Comparison of ENCODE assay signal across 14 mouse cellular contexts in genomic region chr2:37351671-37352070, GRCm38 (mm10). TPM values are rescaled to one million over a fixed set of nuclear protein-coding genes. Genes with fewer than 3 reads are reported as not detected.
DNase-seq lines count a peak whose midpoint lies in the region; ATAC-seq lines count a peak whose summit lies in the region.
"Had no signal": no experiment of that assay in that cellular context is flagged by ENCODE, and none has a peak within 500 bp of the region (broad histone marks: within the 10 kb centered on the region; RNA-seq: fewer than 3 reads in every experiment).

No protein-coding gene starts in this region.

- peak; percentile 9 for DNase-seq in adrenal gland, postnatal 14 days
- DNase-seq in adrenal gland, adult 8-10 months: no peak
- peak; percentile 25 to 62 for DNase-seq in layer of hippocampus, adult 18-20 months (ENCODE audit: low spot score in 2 of 2)
- DNase-seq in layer of hippocampus, adult 11-12 months (ENCODE audit: low spot score): no peak
- DNase-seq in kidney, postnatal 25 days: peak; percentile 20 to 48
- peak; percentile 38 for DNase-seq in right cerebral cortex, postnatal 25 days
- no peak for DNase-seq in spleen, postnatal 14 days (ENCODE audit: low spot score in 2 of 2)
- DNase-seq: cerebellum, postnatal 10 days; gastrocnemius, adult 2 months; heart, postnatal 36 days; thymus, postnatal 25 days had no signal

- ATAC-seq in cerebellum, adult (ENCODE audit: insufficient number of reproducible peaks, low FRiP score, low TSS enrichment): no peak

RNA-seq across cellular contexts. Expression of gene Pdcl, which starts 7.5 kb away (rescaled TPM):
- total RNA-seq in adrenal gland, postnatal 14 days (2021): 40.4 and 44.8 TPM in 2 replicates
- total RNA-seq in adrenal gland, adult 8-10 months (2022): 10 to 100 TPM; 37.8 to 63.8 (median 42.1) TPM
- total RNA-seq in layer of hippocampus, adult 18-20 months (2021): 10 to 100 TPM; 27.3 to 31.2 TPM

RNA-seq across cellular contexts. Expression of gene Olfr368, which starts 25.4 kb away (rescaled TPM):
- total RNA-seq in adrenal gland, postnatal 14 days (2021): not detected in 2 replicates
- total RNA-seq in adrenal gland, adult 8-10 months (2022): not detected
- total RNA-seq in layer of hippocampus, adult 18-20 months (2021): not detected
- total RNA-seq: gastrocnemius, adult 2 months; heart, postnatal 36 days; layer of hippocampus, postnatal 14 days; liver, adult 2 months had no signal

Comparison
In these comparisons a context has a peak if more than half of its experiments do, and no peak if none do; other contexts are left out.
1. DNase-seq: peak in adrenal gland, postnatal 14 days (single experiment), layer of hippocampus, adult 18-20 months (2 of 2), kidney, postnatal 25 days (2 of 2) and right cerebral cortex, postnatal 25 days (single experiment); none in adrenal gland, adult 8-10 months (single experiment), layer of hippocampus, adult 11-12 months (single experiment) and spleen, postnatal 14 days (0 of 2).